Mouse (Mus musculus): Measurements from ENCODE around the gene Dusp12.

GRCm38 (mm10) chr1:170863033-170863432 is 22.3 kb downstream of the Dusp12 start:
- TF ChIP-seq POLR2A (IDR thresholded peaks at IDR 0.05; ENCODE audit: borderline replicate concordance, extremely low read depth, insufficient read depth, insufficient read length, poor library complexity, severe bottlenecking) (no peak), CTCF (IDR thresholded peaks at IDR 0.05; ENCODE audit: borderline replicate concordance, extremely low read depth, insufficient read depth, insufficient read length) (no peak)
